Mouse (Mus musculus) adrenal gland, postnatal 14 days (tissue): ENCODE measurements around the gene Acot1. TPM values are rescaled to one million over a fixed set of nuclear protein-coding genes. Genes with fewer than 3 reads are reported as not detected.

Experiments used
- DNase-seq: peaks from one replicate; pipeline ENCODE4 v3.0.0; 2021; ENCODE audit warnings: mixed read lengths
- long read RNA-seq, 2 experiments: library from polyadenylated mRNA; stranded (forward); transcript quantifications; one replicate each; pipeline ENCODE4 v2.0.0; 2021
- total RNA-seq: library from RNA; stranded (reverse); gene quantifications from 2 replicates; pipeline ENCODE4 v1.2.3, GENCODE M21; 2021

Acot1 gene
- 8.0 and 20.7 TPM in 2 replicates for total RNA-seq
- long read RNA-seq, experiment 1, transcript Acot1-201 (3 exons, 2,272 nt) = major isoform, 7 of 7 reads
- long read RNA-seq, experiment 1, partial matches to known transcripts = 0 of 7 reads
- long read RNA-seq, experiment 1, other reads (novel, unspliced or antisense) = 0 of 7 reads
- long read RNA-seq, experiment 2, partial matches to known transcripts = 0 of 4 reads
- long read RNA-seq, experiment 2, other reads (novel, unspliced or antisense) = 0 of 4 reads

- peak; percentile 78 for DNase-seq
Measured at GRCm38 (mm10) chr12:84009171-84009965, at the start of gene Acot1. TSS of gene Acot1 (plus strand) at chr12:84009490.

- DNase-seq = no peak
Measured at GRCm38 (mm10) chr12:83965235-83965634, 44.1 kb upstream of the Acot1 start.

GRCm38 (mm10) chr12:83972117-83972516 is 37.2 kb upstream of the Acot1 start:
- DNase-seq = peak; percentile 56

- DNase-seq = no peak
Measured at GRCm38 (mm10) chr12:83978862-83979261, 30.4 kb upstream of the Acot1 start.

- DNase-seq = no peak
Measured at GRCm38 (mm10) chr12:83981615-83982014, 27.7 kb upstream of the Acot1 start.

GRCm38 (mm10) chr12:83984752-83985151 is 24.5 kb upstream of the Acot1 start, which contains the start of gene Heatr4:
TSS of gene Heatr4 (minus strand) at chr12:83984852.
- DNase-seq = no peak

GRCm38 (mm10) chr12:83987242-83987582 is 22.1 kb upstream of the Acot1 start:
- no peak for DNase-seq

GRCm38 (mm10) chr12:83987583-83988441 is 21.5 kb upstream of the Acot1 start, which contains the start of gene Acot2:
TSS of gene Acot2 (plus strand) at chr12:83987861.
- peak; percentile 83 for DNase-seq

GRCm38 (mm10) chr12:83988483-83988882 is 20.8 kb upstream of the Acot1 start:
- no peak for DNase-seq

- DNase-seq = no peak
Measured at GRCm38 (mm10) chr12:83989378-83989777, 19.9 kb upstream of the Acot1 start.

GRCm38 (mm10) chr12:83997221-83997620 is 12.1 kb upstream of the Acot1 start:
- no peak for DNase-seq

GRCm38 (mm10) chr12:83998341-83999107 is 10.8 kb upstream of the Acot1 start:
- no peak for DNase-seq

GRCm38 (mm10) chr12:83999237-83999636 is 10.1 kb upstream of the Acot1 start:
- peak; percentile 81 for DNase-seq

GRCm38 (mm10) chr12:84000418-84000817 is 8.9 kb upstream of the Acot1 start:
- no peak for DNase-seq

- DNase-seq = no peak
Measured at GRCm38 (mm10) chr12:84003866-84004265, 5.4 kb upstream of the Acot1 start.

- no peak for DNase-seq
Measured at GRCm38 (mm10) chr12:84008251-84008650, 1.0 kb upstream of the Acot1 start.

- no peak for DNase-seq
Measured at GRCm38 (mm10) chr12:84008729-84009128, 561 bp upstream of the Acot1 start.

GRCm38 (mm10) chr12:84010201-84010600 is 911 bp downstream of the Acot1 start:
- no peak for DNase-seq

- peak; percentile 91 for DNase-seq
Measured at GRCm38 (mm10) chr12:84011251-84012040, 2.2 kb downstream of the Acot1 start.

- no peak for DNase-seq
Measured at GRCm38 (mm10) chr12:84013130-84013529, 3.8 kb downstream of the Acot1 start.

- DNase-seq = no peak
Measured at GRCm38 (mm10) chr12:84013701-84014100, 4.4 kb downstream of the Acot1 start.
